Mouse (Mus musculus) hindbrain, embryonic 11.5 days (tissue): ENCODE data around the gene Ankmy1. TPM values are rescaled to one million over a fixed set of nuclear protein-coding genes. Genes with fewer than 3 reads are reported as not detected.

Experiments
- ATAC-seq: fragments of 200-750 bp; cut with Nextera tagmentation; 2 replicates; pipeline ENCODE4 v1.8.0; 2017; ENCODE audit warnings: mild to moderate bottlenecking, moderate TSS enrichment, moderate library complexity; ENCODE audit not compliant: low FRiP score
- DNase-seq: peaks from one replicate; pipeline ENCODE4 v3.0.0-alpha.2; 2015; ENCODE audit warnings: low spot score
- H3K27ac ChIP-seq: fragments of 300-500 bp; sonication (generic); 2 replicates; pipeline ENCODE4 v1.5.1; 2014; ENCODE audit warnings: mild to moderate bottlenecking, low read depth, low read length
- H3K27me3 ChIP-seq: fragments of 300-500 bp; sonication (generic); 2 replicates; pipeline ENCODE4 v1.6.1; 2014; ENCODE audit warnings: mild to moderate bottlenecking, low read length, moderate library complexity, mixed read lengths; ENCODE audit not compliant: control insufficient read depth, insufficient read depth
- H3K36me3 ChIP-seq: fragments of 300-500 bp; sonication (generic); 2 replicates; pipeline ENCODE4 v1.6.1; 2014; ENCODE audit warnings: mild to moderate bottlenecking, low read length, moderate library complexity, mixed read lengths; ENCODE audit not compliant: control insufficient read depth, insufficient read depth
- H3K4me1 ChIP-seq: fragments of 300-500 bp; sonication (generic); replicated peaks from 2 replicates; pipeline ENCODE4 v1.6.1; 2014; ENCODE audit warnings: low read length, mixed read lengths; ENCODE audit not compliant: control insufficient read depth, insufficient read depth
- H3K4me2 ChIP-seq: fragments of 300-500 bp; sonication (generic); replicated peaks from 2 replicates; pipeline ENCODE4 v1.6.1; 2014; ENCODE audit warnings: mild to moderate bottlenecking, low read depth, low read length
- H3K4me3 ChIP-seq: fragments of 300-500 bp; sonication (generic); 2 replicates; pipeline ENCODE4 v1.5.1; 2014; ENCODE audit warnings: low read depth, low read length
- H3K9ac ChIP-seq: fragments of 300-500 bp; sonication (generic); 2 replicates; pipeline ENCODE4 v1.6.1; 2014; ENCODE audit warnings: low read depth, low read length
- H3K9me3 ChIP-seq: fragments of 300-500 bp; sonication (generic); 2 replicates; pipeline ENCODE4 v1.6.1; 2016; ENCODE audit warnings: low read length; ENCODE audit not compliant: control insufficient read depth
- WGBS: fragments of 180-500 bp; shearing (Covaris S2); extraction: QIAGEN DNeasy Blood & Tissue Kit; methylation state at CpG from one replicate; pipeline ENCODE4 v1.1.7; 2014; 5-methylcytosine and 5-hydroxymethylcytosine counted together
- polyA plus RNA-seq: library from polyadenylated mRNA; unstranded; fragments of >200 nt; fragmentation: Nextera tagmentation; extraction: Ambion mirVana; gene quantifications from 2 replicates; pipeline ENCODE4 v1.2.1, GENCODE M21; 2014

The Ankmy1 gene
- polyA plus RNA-seq, 1 experiment from 2014 or later: 0.80 TPM

DNA sequence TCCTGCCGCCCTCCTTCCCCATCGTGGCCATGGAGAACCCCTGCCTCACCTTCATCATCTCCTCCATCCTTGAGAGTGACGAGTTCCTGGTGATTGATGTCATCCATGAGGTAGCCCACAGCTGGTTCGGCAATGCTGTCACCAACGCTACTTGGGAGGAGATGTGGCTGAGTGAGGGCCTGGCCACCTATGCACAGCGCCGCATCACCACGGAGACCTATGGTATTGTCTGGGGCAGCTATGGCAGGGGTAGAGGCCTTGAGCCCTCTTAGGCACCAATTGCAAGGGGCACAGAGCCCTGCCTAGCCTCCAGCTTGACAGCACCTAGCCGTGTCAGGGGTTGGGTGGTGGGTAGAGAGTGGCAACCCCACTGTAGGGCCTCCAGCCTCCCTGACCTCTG, 14.0 kb upstream of the Ankmy1 start:
- ATAC-seq: no peak
- Histone ChIP-seq H3K4me1 (no peaks in the 10 kb centered on the region; the same call in 1 of the 2 replicates), H3K9ac (no peak overlapping the region), H3K4me3 (no peak overlapping the region), H3K27ac (no peak overlapping the region), H3K9me3 (no peaks in the 10 kb centered on the region), H3K4me2 (no peak overlapping the region), H3K36me3 (peaks cover 6% of the 10 kb centered on the region; the same call in 1 of the 2 replicates), H3K27me3 (no peaks in the 10 kb centered on the region)
- DNase-seq: no peak
- 92% methylated on average over 9 of the region's 9 CpGs for WGBS

- no peak for DNase-seq
- H3K4me3 ChIP-seq: no peak overlapping the region
- no peak overlapping the region for H3K4me2 ChIP-seq
- peaks cover 2% of the 10 kb centered on the region for H3K4me1 ChIP-seq
- no peak overlapping the region for H3K9ac ChIP-seq
- no peak overlapping the region for H3K27ac ChIP-seq
- peaks cover 6% of the 10 kb centered on the region; the same call in 1 of the 2 replicates for H3K36me3 ChIP-seq
- ATAC-seq: no peak
- WGBS: 95% methylated on average over 11 of the region's 11 CpGs
- H3K27me3 ChIP-seq: no peaks in the 10 kb centered on the region
- H3K9me3 ChIP-seq: no peaks in the 10 kb centered on the region
These were observed 12.3 kb upstream of the Ankmy1 start for GRCm38 (mm10) chr1:92914993-92915392.

- WGBS: 80% methylated on average over 4 of the region's 4 CpGs
- H3K4me1 ChIP-seq: peaks cover 8% of the 10 kb centered on the region
- H3K36me3 ChIP-seq: peaks cover 6% of the 10 kb centered on the region; the same call in 1 of the 2 replicates
- no peak for DNase-seq
- no peak overlapping the region for H3K9ac ChIP-seq
- no peak overlapping the region for H3K4me3 ChIP-seq
- H3K27ac ChIP-seq: no peak overlapping the region
- no peaks in the 10 kb centered on the region for H3K9me3 ChIP-seq
- H3K4me2 ChIP-seq: no peak overlapping the region
- H3K27me3 ChIP-seq: peaks cover 3% of the 10 kb centered on the region; the same call in 1 of the 2 replicates
- ATAC-seq: no peak
These were observed 11.5 kb upstream of the Ankmy1 start for GRCm38 (mm10) chr1:92914239-92914638.

- Histone ChIP-seq H3K9me3 (no peaks in the 10 kb centered on the region), H3K9ac (no peak overlapping the region), H3K36me3 (0 out of 2 replicates have a peak, but pooled peaks cover 3% of the 10 kb centered on the region), H3K27ac (no peak overlapping the region), H3K4me1 (peaks cover 8% of the 10 kb centered on the region), H3K4me3 (peak overlapping the region; percentile 86; the same call in 1 of the 2 replicates), H3K4me2 (peak overlapping the region; percentile 96), H3K27me3 (peaks cover 5% of the 10 kb centered on the region; the same call in 1 of the 2 replicates)
- ATAC-seq: no peak
- WGBS: 43% methylated on average over 1 of the region's 1 CpGs
- DNase-seq: peak; percentile 31
These were observed 9.6 kb upstream of the Ankmy1 start for GRCm38 (mm10) chr1:92912286-92912685.

GRCm38 (mm10) chr1:92911721-92912138, 9.0 kb upstream of the Ankmy1 start:
- Histone ChIP-seq H3K9ac (peak overlapping the region; percentile 90), H3K4me3 (peak overlapping the region; percentile 86), H3K4me1 (peaks cover 9% of the 10 kb centered on the region), H3K9me3 (no peaks in the 10 kb centered on the region), H3K27ac (no peak overlapping the region), H3K4me2 (peak overlapping the region; percentile 96), H3K27me3 (peaks cover 5% of the 10 kb centered on the region; the same call in 1 of the 2 replicates), H3K36me3 (0 out of 2 replicates have a peak, but pooled peaks cover 3% of the 10 kb centered on the region)
- ATAC-seq (no peak), DNase-seq (no peak)
- WGBS: 43% methylated on average over 8 of the region's 8 CpGs

DNA sequence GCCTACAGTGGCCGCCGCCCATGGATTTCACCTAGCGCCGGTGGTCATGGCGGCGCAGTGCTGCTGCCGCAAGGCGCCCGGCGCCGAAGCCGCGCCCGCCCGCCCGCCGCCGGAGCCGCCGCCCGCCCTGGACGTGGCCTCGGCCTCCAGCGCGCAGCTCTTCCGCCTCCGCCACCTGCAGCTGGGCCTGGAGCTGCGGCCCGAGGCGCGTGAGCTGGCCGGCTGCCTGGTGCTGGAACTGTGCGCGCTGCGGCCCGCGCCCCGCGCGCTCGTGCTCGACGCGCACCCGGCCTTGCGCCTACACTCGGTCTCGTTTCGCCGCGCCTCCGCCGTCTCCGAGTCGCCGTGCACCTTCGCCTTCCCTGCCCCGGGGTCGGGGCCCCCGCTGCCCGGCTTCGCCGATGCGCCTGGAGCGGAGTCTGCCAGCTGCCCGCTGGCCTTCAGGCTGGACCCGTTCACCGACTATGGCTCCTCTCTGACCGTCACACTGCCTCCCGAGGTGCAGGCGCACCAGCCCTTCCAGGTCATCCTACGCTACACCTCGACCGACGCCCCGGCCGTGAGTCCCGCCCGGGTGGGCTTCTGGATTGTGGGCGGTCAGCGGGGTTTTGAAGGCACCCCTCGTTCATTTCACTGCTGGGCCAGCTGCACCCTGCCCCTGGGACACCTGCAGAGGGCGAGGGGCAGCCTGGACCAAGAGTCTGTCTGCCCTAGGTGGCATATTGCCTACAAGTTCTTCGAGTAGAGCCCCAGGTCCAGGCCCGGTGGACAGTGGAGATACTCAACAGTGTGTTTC, 8.4 kb upstream of the Ankmy1 start:
- Histone ChIP-seq H3K9me3 (no peaks in the 10 kb centered on the region), H3K4me1 (peaks cover 10% of the 10 kb centered on the region), H3K9ac (peak overlapping the region; percentile 90), H3K4me2 (peak overlapping the region; percentile 96), H3K27ac (peak overlapping the region; percentile 88), H3K4me3 (peak overlapping the region; percentile 86), H3K36me3 (0 out of 2 replicates have a peak, but pooled peaks cover 3% of the 10 kb centered on the region), H3K27me3 (peaks cover 5% of the 10 kb centered on the region; the same call in 1 of the 2 replicates)
- ATAC-seq: peak; percentile 30
- DNase-seq: peak; percentile 72
- WGBS: 1% methylated on average over 59 of the region's 85 CpGs

DNA sequence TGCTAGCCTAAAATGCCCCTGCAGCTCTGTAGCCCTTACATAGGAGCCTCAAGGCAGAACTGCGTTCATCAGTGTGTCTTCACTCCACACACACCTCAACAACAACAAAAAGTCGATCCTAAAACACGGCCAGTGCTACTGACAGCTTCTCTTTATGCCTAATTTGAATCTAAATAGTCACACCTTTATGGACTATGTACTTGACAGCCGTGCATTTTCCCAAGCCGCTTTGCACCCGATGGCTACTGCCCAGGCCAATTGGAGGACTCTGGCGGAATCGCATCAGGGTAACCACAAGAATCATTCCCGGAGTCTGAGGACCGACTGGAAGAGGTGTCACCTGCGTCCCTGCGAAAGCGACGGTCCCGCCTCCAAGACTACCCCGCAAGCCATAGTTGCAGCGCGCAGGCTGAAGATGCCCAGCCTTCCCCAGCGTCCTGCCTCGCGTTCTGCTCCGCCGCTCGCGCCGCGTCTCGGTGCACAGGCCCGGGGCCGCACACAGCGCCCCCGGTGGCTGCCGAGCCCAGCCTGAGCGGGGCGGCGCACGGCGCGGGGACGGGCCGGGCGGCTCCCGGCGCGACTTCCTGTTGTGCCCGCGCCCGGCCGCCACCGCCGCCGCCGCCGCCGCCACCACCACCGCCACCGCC, 7.7 kb upstream of the Ankmy1 start, which contains the start of gene Rnpepl1:
Gene Rnpepl1, plus strand, starts transcription at position 545 of the 647 bp plus-strand sequence.
- peak within 1 kb of the TSS; percentile 96 for H3K4me2 ChIP-seq
- peak; percentile 68 for ATAC-seq
- under 1% methylated on average over 30 of the region's 57 CpGs for WGBS
- 0 out of 2 replicates have a peak, but pooled peaks cover 3% of the 10 kb centered on the region for H3K36me3 ChIP-seq
- peak; percentile 87 for DNase-seq
- no peaks in the 10 kb centered on the region for H3K9me3 ChIP-seq
- H3K27me3 ChIP-seq: peaks cover 5% of the 10 kb centered on the region; the same call in 1 of the 2 replicates
- peaks cover 10% of the 10 kb centered on the region for H3K4me1 ChIP-seq
- H3K4me3 ChIP-seq: peak within 1 kb of the TSS; percentile 86
- H3K27ac ChIP-seq: peak within 1 kb of the TSS; percentile 88
- H3K9ac ChIP-seq: peak within 1 kb of the TSS; percentile 90

DNA sequence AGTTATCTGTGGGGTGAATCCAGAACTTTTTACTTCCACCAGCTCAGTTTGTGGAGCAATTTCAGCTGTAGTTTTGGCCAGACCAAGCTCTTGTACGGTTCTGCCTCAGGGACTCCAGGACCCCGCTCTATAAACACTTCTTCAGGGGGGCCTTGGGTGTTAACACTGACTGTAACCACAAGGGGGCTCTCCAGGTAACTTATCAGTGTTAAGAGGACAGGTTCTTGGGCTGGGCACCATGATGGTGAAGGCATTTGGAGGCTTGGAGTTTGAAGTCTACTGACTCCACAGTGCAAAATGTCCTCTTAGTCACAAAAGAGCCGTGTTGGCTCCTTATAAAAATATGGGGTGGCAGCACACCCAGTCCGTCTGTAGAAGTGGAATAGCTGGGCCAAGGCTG, 6.4 kb upstream of the Ankmy1 start:
- DNase-seq: peak; percentile 51
- no peak for ATAC-seq
- Histone ChIP-seq H3K4me2 (no peak overlapping the region), H3K9ac (no peak overlapping the region), H3K9me3 (no peaks in the 10 kb centered on the region), H3K36me3 (no peaks in the 10 kb centered on the region), H3K27ac (no peak overlapping the region), H3K4me1 (peaks cover 10% of the 10 kb centered on the region), H3K4me3 (no peak overlapping the region), H3K27me3 (peaks cover 5% of the 10 kb centered on the region; the same call in 1 of the 2 replicates)
- 64% methylated on average over 4 of the region's 4 CpGs for WGBS
